Mouse (Mus musculus) lung, adult 18-20 months (tissue): ENCODE results near the gene Ank3.

Source experiments
- DNase-seq, 2 experiments: peaks; one replicate each; pipeline ENCODE4 v3.0.0; 2022; ENCODE audit warnings: mixed read lengths in 2 of 2

Ank3 gene

GRCm38 (mm10) chr10:69477656-69478055 lies 79.1 kb downstream of the Ank3 start:
- no peak for DNase-seq

GRCm38 (mm10) chr10:69478831-69479230 lies 80.3 kb downstream of the Ank3 start:
- no peak for DNase-seq

DNA sequence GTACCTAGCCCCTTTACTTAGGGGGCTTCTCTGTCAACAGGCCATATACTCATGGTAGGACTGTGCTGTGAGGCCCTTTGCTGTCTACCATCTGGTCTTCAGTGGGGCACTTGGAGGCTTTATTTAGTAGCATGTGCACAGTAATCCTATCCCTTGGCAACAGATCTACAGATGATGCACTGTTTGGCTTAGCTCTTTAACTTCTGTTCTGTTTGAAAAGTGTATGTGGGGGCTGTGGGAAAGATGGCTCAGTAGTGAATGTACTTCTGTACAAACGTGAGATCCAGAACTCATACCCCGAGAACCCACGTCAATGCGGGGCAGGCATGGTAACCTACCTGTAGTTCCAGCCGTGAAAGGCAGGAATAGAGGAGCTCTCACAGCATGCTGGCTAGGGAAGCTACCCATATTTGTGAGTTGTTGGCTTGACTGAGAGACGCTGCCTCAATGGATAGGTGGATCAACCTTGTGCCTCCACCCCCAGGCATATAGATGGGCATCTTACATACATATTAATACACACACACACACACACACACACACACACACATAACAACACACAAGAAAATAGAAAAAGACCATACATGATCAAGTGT lies 86.7 kb downstream of the Ank3 start:
- no peak for DNase-seq

DNA sequence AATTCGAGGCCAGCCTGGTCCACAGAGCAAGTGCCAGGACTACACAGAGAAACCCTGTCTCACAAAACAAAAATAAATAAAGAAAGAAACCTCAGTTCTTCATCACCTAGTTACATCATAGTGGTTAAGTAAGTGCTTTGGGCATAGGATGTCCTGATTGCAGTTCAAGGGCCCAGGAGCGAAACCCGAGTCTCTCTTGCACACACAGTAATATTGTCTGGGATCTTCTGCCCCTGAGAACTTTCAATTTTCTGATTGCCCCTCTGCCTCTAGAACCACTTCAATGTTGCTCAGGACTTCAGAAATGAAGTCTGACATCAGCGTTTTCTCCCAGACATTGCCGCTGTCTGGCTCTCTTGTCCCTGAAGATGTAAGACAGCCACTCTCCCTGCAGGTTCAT lies 91.6 kb downstream of the Ank3 start:
- DNase-seq: no peak

GRCm38 (mm10) chr10:69491975-69492374 lies 93.4 kb downstream of the Ank3 start:
- DNase-seq: no peak

- no peak for DNase-seq
Observed at GRCm38 (mm10) chr10:69497382-69497781, 98.8 kb downstream of the Ank3 start.

- peak in 1 of 2 experiments; percentile 11 for DNase-seq
Observed at GRCm38 (mm10) chr10:69500171-69500860, 101.7 kb downstream of the Ank3 start.

GRCm38 (mm10) chr10:69503791-69504190 lies 105.2 kb downstream of the Ank3 start:
- no peak for DNase-seq

GRCm38 (mm10) chr10:69507719-69508118 lies 109.1 kb downstream of the Ank3 start:
- DNase-seq: no peak

- DNase-seq: no peak
Observed at GRCm38 (mm10) chr10:69510392-69510791, 111.8 kb downstream of the Ank3 start.

GRCm38 (mm10) chr10:69511234-69511633 lies 112.7 kb downstream of the Ank3 start:
- no peak for DNase-seq

DNA sequence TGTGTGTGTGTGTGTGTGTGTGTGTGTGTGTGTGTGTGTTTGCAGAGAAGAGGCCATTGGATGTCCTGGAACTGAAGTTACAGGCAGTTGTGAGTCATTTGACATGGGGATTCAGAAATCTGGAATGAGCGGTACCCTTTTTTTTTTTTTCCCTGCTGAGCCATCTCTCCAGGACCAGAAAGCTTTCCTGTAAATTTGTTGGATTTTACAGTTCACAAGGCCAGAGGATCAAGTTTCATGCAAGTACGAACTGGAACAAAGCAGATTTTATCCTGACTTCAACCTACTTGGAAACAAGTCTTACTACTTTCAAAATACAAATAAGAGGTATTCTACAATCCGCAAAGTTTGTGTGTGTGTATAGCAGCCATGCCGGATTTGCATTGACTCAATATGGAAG lies 123.4 kb downstream of the Ank3 start:
- DNase-seq: no peak

- DNase-seq: peak; percentile 9 to 20
Observed at GRCm38 (mm10) chr10:69523202-69523601, 124.6 kb downstream of the Ank3 start.

- DNase-seq: no peak
Observed at GRCm38 (mm10) chr10:69527318-69527717, 128.7 kb downstream of the Ank3 start.

GRCm38 (mm10) chr10:69528746-69529145 lies 130.2 kb downstream of the Ank3 start:
- DNase-seq: no peak

- no peak for DNase-seq
Observed at GRCm38 (mm10) chr10:69530326-69530725, 131.8 kb downstream of the Ank3 start.

GRCm38 (mm10) chr10:69531569-69531968 lies 133.0 kb downstream of the Ank3 start:
- DNase-seq: no peak

DNA sequence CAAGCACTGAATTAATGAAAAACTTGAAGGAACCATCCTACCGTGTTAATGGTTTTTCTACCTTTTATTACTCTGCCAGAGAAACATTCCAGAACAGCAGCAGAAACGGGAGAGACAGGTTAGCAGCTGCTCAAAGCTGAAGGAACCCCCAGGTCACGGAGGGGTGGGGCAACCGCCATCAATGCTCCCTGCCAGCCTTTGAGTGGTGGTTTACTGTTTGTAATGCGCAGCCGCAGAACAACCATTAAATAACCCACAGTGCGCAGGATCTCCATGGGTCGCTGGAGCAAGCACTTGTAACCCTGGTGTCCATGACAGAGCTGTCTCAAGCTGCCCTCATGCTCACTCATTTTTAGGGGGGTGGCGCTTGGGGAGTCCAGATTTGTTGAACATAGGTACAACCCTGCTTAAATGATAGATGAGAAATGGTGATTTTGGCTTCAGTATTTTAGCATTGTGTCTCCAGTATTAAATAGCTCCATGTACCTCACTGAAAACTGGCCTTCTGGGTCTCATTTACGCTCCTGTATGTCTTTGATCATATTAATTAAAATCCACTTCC lies 133.7 kb downstream of the Ank3 start:
- DNase-seq: no peak

GRCm38 (mm10) chr10:69533505-69534388 lies 135.2 kb downstream of the Ank3 start:
- DNase-seq: no peak

DNA sequence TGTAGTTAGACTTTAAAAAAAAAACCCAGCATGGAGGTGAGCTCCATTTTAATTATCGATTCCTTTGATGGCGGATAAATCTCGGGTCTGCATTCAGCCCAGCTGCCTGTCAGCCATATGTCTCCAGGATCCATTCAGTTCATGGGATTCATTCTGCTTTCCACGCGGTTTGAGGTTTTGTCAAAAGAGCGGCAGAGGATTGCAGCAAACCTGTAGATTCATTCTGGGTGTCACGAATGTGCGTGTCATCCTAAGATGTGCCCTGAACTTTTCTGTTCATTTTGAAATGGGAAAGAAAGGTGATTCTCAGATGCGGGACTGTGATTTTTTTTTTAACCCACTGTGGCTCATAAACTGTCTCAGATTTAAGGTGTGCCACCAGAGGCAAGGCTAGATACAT lies 136.1 kb downstream of the Ank3 start:
- no peak for DNase-seq

DNA sequence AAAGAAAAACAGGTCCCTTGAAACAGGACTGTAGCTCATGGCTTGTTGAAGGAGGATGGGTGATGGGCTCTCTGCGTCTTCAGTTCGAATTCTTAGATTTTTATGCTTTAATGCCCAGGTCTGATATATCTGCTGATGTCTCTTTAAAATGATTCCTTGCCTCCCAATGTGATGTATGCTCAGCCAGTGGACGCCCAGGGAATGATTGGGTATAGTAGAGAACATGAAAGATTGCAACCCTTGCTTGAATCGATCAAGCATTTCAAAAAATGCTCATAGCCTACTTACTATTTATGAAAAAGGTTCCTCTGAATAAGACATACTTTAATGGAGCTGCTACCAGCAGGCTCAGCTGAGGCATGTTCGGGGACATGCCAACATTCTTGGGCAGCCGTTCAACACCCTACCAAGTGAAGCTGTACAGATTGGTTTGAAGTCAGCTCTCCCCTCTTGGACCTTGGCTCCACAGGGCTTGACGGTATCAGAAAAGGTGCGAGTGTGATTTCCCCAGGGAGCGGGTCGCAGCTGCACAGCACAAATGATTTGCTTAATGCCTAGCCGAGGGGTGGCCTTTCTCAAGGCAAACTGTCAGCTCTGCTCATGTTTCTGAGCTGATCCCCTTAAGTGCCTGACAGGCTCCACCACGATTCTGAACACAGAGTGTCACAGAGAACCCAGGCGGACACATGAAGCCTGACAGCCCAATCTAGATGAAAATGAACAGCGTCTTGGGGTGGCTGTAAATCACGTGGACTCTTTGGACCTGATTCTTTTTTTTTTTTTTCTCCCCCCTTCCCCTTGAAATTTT lies 136.8 kb downstream of the Ank3 start:
- no peak for DNase-seq

- DNase-seq: no peak
Observed at GRCm38 (mm10) chr10:69535931-69536200, 137.3 kb downstream of the Ank3 start.
